Mouse (Mus musculus) neural tube, embryonic 15.5 days (tissue): ENCODE measurements around the gene Prss45. TPM values are rescaled to one million over a fixed set of nuclear protein-coding genes. Genes with fewer than 3 reads are reported as not detected.
"Not testable (repeated sequence)": the region's sequence is repeated elsewhere in the genome, so short reads cannot be mapped to it uniquely, and the experiment has no call there.

Source experiments
- ATAC-seq: fragments of 200-750 bp; cut with Nextera tagmentation; 2 replicates; pipeline ENCODE4 v1.8.0; 2017; ENCODE audit warnings: mild to moderate bottlenecking, moderate TSS enrichment, moderate library complexity; ENCODE audit not compliant: low FRiP score
- H3K27ac ChIP-seq: fragments of 300-500 bp; sonication (generic); replicated peaks from 2 replicates; pipeline ENCODE4 v1.5.1; 2015; ENCODE audit warnings: mild to moderate bottlenecking, inconsistent platforms
- H3K27me3 ChIP-seq: fragments of 300-500 bp; sonication (generic); replicated peaks from 2 replicates; pipeline ENCODE4 v1.6.1; 2015; ENCODE audit warnings: inconsistent platforms
- H3K36me3 ChIP-seq: fragments of 300-500 bp; sonication (generic); 2 replicates; pipeline ENCODE4 v1.6.1; 2015; ENCODE audit warnings: inconsistent platforms
- H3K4me1 ChIP-seq: fragments of 300-500 bp; sonication (generic); 2 replicates; pipeline ENCODE4 v1.6.1; 2015; ENCODE audit warnings: inconsistent platforms
- H3K4me2 ChIP-seq: fragments of 300-500 bp; sonication (generic); 2 replicates; pipeline ENCODE4 v1.6.1; 2015; ENCODE audit warnings: inconsistent platforms, mild to moderate bottlenecking, moderate library complexity
- H3K4me3 ChIP-seq: fragments of 300-500 bp; sonication (generic); replicated peaks from 2 replicates; pipeline ENCODE4 v1.5.1; 2015; ENCODE audit warnings: mild to moderate bottlenecking, inconsistent platforms
- H3K9ac ChIP-seq: fragments of 300-500 bp; sonication (generic); replicated peaks from 2 replicates; pipeline ENCODE4 v1.6.1; 2015; ENCODE audit warnings: mild to moderate bottlenecking, inconsistent platforms
- H3K9me3 ChIP-seq: fragments of 300-500 bp; sonication (generic); replicated peaks from 2 replicates; pipeline ENCODE4 v1.6.1; 2016; ENCODE audit warnings: inconsistent platforms
- WGBS: fragments of 180-500 bp; shearing (Covaris S2); methylation state at CpG from one replicate; pipeline ENCODE4 v1.1.7; 2015; ENCODE audit warnings: mixed read lengths; 5-methylcytosine and 5-hydroxymethylcytosine counted together
- polyA plus RNA-seq: library from polyadenylated mRNA; unstranded; fragments of >200 nt; fragmentation: Nextera tagmentation; extraction: Ambion mirVana; gene quantifications from 2 replicates; pipeline ENCODE4 v1.2.1, GENCODE M21; 2015

Gene Prss45
- polyA plus RNA-seq, result not detected in 2 replicates

DNA sequence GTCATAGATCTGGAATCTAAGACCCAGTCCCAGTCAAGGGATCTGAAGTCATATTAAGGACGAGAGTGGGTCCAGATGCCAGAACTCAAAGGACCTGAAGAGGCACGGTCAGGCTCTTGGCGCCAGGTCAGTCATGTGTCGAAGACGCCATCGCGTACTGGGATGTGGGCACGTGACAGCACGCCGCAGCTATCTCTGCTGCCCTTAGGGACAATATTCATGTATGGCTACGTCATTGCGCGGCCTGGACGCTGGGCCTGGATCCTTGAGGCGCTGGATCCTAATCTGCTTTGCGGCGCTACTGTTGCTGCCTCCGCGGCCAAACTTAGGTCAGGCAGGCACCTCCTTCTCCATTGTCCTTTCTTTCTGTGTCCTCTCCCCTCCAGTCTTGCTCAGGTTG, at the start of gene Prss45:
Gene Prss45, plus strand, starts transcription at position 178 of the 400 bp plus-strand sequence.
- Histone ChIP-seq H3K27ac (no peak within 1 kb of the TSS), H3K4me1 (no peaks in the 10 kb centered on the region), H3K4me3 (no peak within 1 kb of the TSS), H3K9me3 (no peaks in the 10 kb centered on the region), H3K27me3 (no peaks in the 10 kb centered on the region), H3K9ac (no peak within 1 kb of the TSS), H3K4me2 (no peak within 1 kb of the TSS), H3K36me3 (no peaks in the 10 kb centered on the region)
- ATAC-seq, result no peak
- 82% methylated on average over 19 of the region's 19 CpGs for WGBS

DNA sequence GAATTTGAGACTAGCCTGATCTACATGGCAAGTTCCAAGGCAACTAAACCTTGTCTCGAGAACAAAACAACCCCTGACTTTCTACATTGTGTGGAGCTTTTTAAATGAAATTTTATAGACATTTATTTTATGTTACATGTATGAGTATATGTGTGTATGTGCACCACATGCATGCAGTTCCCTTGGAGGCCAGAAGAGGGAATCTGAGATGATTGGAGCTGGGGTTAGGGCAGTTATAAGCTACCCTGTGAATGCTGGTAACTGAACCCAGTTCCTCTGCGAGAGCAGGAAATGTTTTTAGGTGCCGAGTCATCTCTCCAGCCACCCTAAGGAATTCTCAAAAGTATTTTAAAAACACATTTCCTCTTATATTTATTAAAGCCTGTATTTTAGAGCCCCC, 46.2 kb upstream of the Prss45 start:
- 92% methylated on average over 3 of the region's 3 CpGs for WGBS
- no peak overlapping the region for H3K4me3 ChIP-seq
- no peaks in the 10 kb centered on the region for H3K36me3 ChIP-seq
- ATAC-seq, result no peak
- no peak overlapping the region for H3K27ac ChIP-seq
- no peak overlapping the region for H3K9ac ChIP-seq
- H3K9me3 ChIP-seq, result no peaks in the 10 kb centered on the region
- no peak overlapping the region for H3K4me2 ChIP-seq
- no peaks in the 10 kb centered on the region for H3K4me1 ChIP-seq
- no peaks in the 10 kb centered on the region for H3K27me3 ChIP-seq

DNA sequence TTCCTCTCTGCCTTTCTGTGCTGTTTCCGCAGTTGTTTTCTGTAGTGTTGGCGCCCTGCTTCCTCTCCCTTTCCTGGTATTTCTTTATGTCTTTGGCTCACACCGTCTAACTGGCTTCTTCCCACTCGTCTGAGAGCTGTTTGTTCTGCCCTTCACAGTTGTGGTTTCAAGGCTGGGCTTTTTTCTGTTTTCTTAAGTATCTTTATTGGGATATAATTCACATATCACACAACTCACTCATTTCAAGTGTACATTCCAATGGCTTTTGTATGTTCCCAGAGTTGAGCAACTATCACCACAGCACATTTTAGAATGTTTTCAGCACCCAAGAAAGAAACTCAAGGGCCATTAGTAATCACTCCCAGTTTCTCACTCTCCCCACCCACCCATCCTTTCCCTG, 43.9 kb upstream of the Prss45 start:
- Histone ChIP-seq H3K36me3 (no peaks in the 10 kb centered on the region), H3K4me3 (no peak overlapping the region), H3K4me2 (no peak overlapping the region), H3K9me3 (no peaks in the 10 kb centered on the region), H3K9ac (no peak overlapping the region), H3K4me1 (no peaks in the 10 kb centered on the region), H3K27me3 (no peaks in the 10 kb centered on the region), H3K27ac (no peak overlapping the region)
- WGBS, result 76% methylated on average over 4 of the region's 4 CpGs
- no peak for ATAC-seq

DNA sequence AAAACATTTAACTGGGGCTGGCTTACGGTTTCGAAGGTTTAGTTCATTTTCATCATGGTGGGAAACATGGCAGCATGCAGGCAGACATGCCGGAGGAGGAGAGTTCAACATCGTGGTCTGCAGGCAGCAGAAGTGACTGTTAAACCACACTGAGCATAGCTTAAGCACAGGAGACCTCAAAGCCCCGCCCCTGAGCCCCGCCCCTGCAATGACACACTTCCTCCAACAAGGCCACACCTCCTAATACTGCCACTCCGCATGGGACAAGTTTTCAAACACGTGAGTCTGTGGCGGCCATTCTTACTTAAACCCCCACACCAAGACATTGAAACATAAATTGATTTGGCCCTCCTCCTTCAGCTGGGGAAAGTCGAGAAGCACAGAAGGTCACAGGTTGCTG, 37.4 kb upstream of the Prss45 start:
- 83% methylated on average over 10 of the region's 10 CpGs for WGBS
- no peaks in the 10 kb centered on the region for H3K27me3 ChIP-seq
- no peaks in the 10 kb centered on the region for H3K36me3 ChIP-seq

DNA sequence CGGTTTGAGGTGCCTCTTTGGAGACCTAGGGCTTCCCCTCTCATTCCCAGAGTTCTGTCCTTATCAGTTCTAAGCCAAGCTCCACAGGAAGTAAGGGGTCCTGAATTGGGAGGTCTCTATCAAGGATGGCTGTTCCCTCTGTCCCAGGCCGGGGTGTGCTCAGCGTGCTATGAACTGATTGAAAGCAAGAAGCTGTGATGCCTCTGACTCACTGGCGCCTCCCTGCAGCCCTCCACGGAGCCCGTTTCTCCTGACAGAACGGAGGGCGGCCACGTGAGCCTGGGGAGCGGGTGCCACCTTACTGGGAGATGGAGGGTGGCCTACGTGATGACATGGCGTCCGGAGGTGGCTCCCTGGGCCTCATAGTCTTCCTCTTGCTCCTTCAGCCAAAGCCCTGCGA, 36.5 kb upstream of the Prss45 start, which contains the start of gene Prss42:
Gene Prss42, plus strand, starts transcription at position 301 of the 400 bp plus-strand sequence.
- H3K4me2 ChIP-seq, result no peak within 1 kb of the TSS
- H3K27ac ChIP-seq, result no peak within 1 kb of the TSS
- no peaks in the 10 kb centered on the region for H3K4me1 ChIP-seq
- no peaks in the 10 kb centered on the region for H3K27me3 ChIP-seq
- no peaks in the 10 kb centered on the region for H3K36me3 ChIP-seq
- no peak within 1 kb of the TSS for H3K4me3 ChIP-seq
- no peaks in the 10 kb centered on the region for H3K9me3 ChIP-seq
- no peak within 1 kb of the TSS for H3K9ac ChIP-seq
- 93% methylated on average over 14 of the region's 14 CpGs for WGBS
- no peak for ATAC-seq

More for the DNA sequence above, 37.4 kb upstream of the Prss45 start:
- no peak for ATAC-seq
- Histone ChIP-seq H3K4me1 (no peaks in the 10 kb centered on the region), H3K9ac (no peak overlapping the region), H3K9me3 (no peaks in the 10 kb centered on the region), H3K4me2 (no peak overlapping the region), H3K4me3 (no peak overlapping the region), H3K27ac (no peak overlapping the region)

DNA sequence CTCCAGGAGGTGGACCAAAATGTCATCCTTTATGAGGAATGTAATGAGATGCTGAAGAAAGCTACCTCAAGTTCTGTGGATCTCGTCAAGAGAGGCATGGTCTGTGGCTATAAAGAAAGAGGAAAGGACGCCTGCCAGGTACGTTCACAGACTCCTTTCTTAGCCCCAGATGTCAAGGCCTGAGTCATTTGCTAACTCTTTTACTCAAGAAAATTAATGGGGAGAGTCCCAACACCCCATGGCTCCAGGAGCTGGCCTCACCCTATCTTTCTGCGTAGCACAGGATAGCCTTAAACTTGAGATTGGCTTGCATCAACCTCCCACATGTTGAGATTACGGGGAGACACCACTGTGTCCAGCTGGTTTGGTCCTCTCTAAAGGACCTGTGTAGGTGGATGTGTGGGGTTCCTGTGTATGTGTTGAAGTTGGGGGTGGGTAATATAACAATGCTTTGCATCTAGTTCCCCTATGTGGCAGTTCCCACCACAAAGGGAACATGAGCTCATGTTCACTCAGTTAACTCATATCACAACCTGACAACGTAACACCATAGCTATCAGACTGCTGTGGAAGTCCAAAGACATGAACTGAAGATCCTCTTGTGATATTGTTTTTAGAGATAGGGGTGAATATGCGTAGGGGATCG, 33.4 kb upstream of the Prss45 start:
- Histone ChIP-seq H3K4me3 (no peak overlapping the region), H3K27ac (no peak overlapping the region), H3K36me3 (no peaks in the 10 kb centered on the region), H3K9ac (no peak overlapping the region), H3K27me3 (no peaks in the 10 kb centered on the region), H3K4me1 (no peaks in the 10 kb centered on the region), H3K4me2 (no peak overlapping the region), H3K9me3 (no peaks in the 10 kb centered on the region)
- WGBS, result 93% methylated on average over 8 of the region's 8 CpGs
- ATAC-seq, result no peak

DNA sequence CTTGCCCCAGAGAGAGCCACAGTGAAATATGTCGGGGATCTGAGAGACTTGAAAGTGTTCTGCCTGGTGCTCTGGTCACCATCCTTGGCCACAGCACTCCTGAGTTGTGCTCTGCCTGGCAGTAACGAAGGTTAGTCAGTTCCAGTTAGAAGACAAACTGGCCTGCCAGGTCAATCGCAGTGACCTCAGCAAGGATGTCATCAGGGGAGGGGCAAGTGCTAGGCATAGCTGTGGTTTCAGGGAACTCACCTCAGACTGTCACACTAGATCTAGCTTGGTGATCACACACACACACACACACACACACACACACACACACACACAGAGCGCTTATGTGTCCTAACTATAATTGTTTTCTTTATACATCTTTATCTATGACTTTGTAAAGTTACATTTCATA, 31.1 kb upstream of the Prss45 start:
- Histone ChIP-seq H3K27me3 (no peaks in the 10 kb centered on the region), H3K9me3 (no peaks in the 10 kb centered on the region), H3K27ac (no peak overlapping the region), H3K36me3 (no peaks in the 10 kb centered on the region), H3K4me1 (no peaks in the 10 kb centered on the region), H3K9ac (no peak overlapping the region), H3K4me2 (no peak overlapping the region), H3K4me3 (no peak overlapping the region)
- WGBS, result 76% methylated on average over 4 of the region's 4 CpGs
- no peak for ATAC-seq

DNA sequence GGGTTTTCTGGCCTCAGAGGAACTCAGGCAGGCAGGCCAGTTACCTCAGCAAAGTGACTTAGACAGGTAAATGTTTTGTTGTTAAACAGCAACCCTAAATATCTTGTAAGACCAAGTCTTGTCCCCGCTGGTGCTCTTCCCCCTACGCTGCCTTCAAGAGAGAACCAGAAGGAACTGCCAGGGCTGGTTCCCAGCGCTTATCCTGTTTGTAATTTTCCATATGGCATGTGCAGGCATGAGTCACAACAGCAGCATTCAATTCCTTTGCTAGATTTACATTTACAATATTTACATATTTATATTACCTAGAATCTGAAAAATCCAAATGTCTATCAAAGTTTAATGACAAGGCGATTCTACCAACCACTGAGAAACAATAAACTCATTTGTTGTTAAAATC, 24.3 kb upstream of the Prss45 start:
- no peak overlapping the region for H3K9ac ChIP-seq
- no peaks in the 10 kb centered on the region for H3K36me3 ChIP-seq
- no peak overlapping the region for H3K4me2 ChIP-seq
- ATAC-seq, result no peak
- H3K27me3 ChIP-seq, result no peaks in the 10 kb centered on the region
- WGBS, result 92% methylated on average over 4 of the region's 4 CpGs
- H3K4me1 ChIP-seq, result no peaks in the 10 kb centered on the region
- no peaks in the 10 kb centered on the region for H3K9me3 ChIP-seq
- no peak overlapping the region for H3K27ac ChIP-seq
- H3K4me3 ChIP-seq, result no peak overlapping the region

DNA sequence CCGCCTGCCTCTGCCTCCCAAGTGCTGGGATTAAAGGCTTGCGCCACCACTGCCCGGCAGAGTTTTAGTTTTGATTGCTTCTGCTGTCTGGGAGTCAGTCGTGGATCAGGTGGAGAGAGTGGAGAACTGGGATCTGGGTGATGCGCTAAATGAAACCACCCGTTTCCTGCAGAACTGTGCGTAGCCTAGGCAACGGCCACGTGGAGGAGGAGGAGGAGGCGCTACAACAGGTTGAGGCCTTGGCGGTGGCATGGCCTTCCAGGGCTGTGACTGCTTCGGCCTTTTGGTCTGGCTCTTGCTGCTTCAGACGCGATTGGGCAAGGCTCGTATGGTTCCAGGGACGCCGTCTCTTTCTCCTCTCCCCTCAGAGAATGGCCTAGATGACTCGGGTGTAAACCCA, 20.6 kb upstream of the Prss45 start, which contains the start of gene Prss44:
Gene Prss44, plus strand, starts transcription at position 206 of the 400 bp plus-strand sequence.
- Histone ChIP-seq H3K4me3 (no peak within 1 kb of the TSS), H3K4me2 (no peak within 1 kb of the TSS), H3K27me3 (no peaks in the 10 kb centered on the region), H3K9ac (no peak within 1 kb of the TSS), H3K4me1 (no peaks in the 10 kb centered on the region), H3K36me3 (no peaks in the 10 kb centered on the region), H3K9me3 (no peaks in the 10 kb centered on the region), H3K27ac (no peak within 1 kb of the TSS)
- ATAC-seq, result no peak
- 69% methylated on average over 18 of the region's 18 CpGs for WGBS

DNA sequence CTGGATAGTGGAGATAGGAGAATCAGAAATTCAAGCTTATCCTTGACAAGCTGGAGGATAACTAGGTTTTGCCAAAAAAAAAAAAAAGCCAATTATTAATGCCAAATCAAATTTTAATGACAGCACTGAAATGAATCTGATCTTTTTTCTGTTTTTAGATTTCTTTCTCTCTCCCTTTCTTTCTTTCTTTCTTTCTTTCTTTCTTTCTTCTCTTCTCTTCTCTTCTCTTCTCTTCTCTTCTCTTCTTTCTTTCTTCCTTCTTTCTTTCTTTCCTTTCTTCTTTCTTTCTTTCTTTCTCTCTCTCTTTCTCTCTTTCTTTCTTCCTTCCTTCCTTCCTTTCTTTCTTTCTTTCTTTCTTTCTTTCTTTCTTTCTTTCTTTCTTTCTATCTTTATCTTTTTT, 13.8 kb upstream of the Prss45 start:
- H3K4me1 ChIP-seq, H3K27me3 ChIP-seq, H3K4me2 ChIP-seq, H3K9me3 ChIP-seq, H3K9ac ChIP-seq, H3K4me3 ChIP-seq, H3K36me3 ChIP-seq, ATAC-seq, H3K27ac ChIP-seq: not testable (repeated sequence)

DNA sequence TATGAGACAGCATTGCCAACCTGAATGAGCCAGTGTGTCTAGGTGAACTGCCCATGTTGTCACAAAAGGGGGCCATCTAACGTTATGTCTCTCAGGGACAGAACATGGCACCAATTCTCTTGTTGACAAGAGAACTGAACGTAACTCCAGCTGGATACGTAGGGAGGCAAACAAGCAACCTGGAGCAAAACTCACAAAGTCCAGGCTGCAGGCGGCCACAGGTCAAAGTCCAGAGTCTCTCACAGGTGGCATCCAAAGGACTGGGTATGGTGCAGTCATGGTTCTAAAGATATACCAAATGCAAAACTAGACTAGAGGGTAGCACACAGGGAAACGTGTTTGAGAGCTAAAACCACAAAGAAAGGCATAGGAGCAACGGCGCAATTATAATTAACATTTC, 13.0 kb upstream of the Prss45 start:
- Histone ChIP-seq H3K27ac (no peak overlapping the region), H3K9ac (no peak overlapping the region), H3K4me2 (no peak overlapping the region), H3K36me3 (no peaks in the 10 kb centered on the region), H3K27me3 (no peaks in the 10 kb centered on the region), H3K9me3 (no peaks in the 10 kb centered on the region), H3K4me3 (no peak overlapping the region), H3K4me1 (no peaks in the 10 kb centered on the region)
- ATAC-seq, result no peak
- 84% methylated on average over 7 of the region's 7 CpGs for WGBS

DNA sequence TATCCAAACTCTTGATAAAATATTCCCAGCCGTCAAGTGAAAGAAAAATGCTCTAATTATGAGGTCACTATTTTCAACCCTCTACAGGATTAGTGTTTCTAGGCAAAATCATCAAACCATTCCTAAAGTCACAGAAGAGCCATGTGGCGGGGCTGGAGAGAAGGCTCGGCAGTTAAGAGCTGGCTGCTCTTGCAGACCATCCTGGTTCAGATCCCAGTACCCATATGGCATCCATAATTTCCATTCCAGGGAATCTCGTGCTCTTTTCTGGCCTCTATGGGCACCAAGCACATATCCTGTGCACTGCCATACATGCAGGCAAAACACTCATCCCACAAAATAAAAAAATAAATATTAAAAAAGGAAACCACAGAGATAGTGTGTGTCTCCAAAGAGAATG, 9.0 kb upstream of the Prss45 start:
- Histone ChIP-seq H3K9me3 (no peaks in the 10 kb centered on the region), H3K9ac (no peak overlapping the region), H3K4me2 (no peak overlapping the region), H3K4me3 (no peak overlapping the region), H3K36me3 (no peaks in the 10 kb centered on the region), H3K27ac (no peak overlapping the region), H3K27me3 (no peaks in the 10 kb centered on the region), H3K4me1 (no peaks in the 10 kb centered on the region)
- no peak for ATAC-seq
- WGBS, result 82% methylated on average over 4 of the region's 4 CpGs
